Mouse (Mus musculus): Measurements from ENCODE around the gene Gm28042. TPM values are rescaled to one million over a fixed set of nuclear protein-coding genes. Genes with fewer than 3 reads are reported as not detected.

Gene Gm28042
- 1 to 10 TPM in 1 of 2 experiments, under 1 TPM in 1; 0.77 to 1.5 TPM for total RNA-seq (2021)
- long read RNA-seq, experiment 1, partial matches to known transcripts: 3 of 8 reads
- long read RNA-seq, experiment 1, other reads (novel, unspliced or antisense): 5 of 8 reads
- long read RNA-seq, experiment 2, partial matches to known transcripts: 0 of 2 reads
- long read RNA-seq, experiment 2, other reads (novel, unspliced or antisense): 2 of 2 reads

DNA sequence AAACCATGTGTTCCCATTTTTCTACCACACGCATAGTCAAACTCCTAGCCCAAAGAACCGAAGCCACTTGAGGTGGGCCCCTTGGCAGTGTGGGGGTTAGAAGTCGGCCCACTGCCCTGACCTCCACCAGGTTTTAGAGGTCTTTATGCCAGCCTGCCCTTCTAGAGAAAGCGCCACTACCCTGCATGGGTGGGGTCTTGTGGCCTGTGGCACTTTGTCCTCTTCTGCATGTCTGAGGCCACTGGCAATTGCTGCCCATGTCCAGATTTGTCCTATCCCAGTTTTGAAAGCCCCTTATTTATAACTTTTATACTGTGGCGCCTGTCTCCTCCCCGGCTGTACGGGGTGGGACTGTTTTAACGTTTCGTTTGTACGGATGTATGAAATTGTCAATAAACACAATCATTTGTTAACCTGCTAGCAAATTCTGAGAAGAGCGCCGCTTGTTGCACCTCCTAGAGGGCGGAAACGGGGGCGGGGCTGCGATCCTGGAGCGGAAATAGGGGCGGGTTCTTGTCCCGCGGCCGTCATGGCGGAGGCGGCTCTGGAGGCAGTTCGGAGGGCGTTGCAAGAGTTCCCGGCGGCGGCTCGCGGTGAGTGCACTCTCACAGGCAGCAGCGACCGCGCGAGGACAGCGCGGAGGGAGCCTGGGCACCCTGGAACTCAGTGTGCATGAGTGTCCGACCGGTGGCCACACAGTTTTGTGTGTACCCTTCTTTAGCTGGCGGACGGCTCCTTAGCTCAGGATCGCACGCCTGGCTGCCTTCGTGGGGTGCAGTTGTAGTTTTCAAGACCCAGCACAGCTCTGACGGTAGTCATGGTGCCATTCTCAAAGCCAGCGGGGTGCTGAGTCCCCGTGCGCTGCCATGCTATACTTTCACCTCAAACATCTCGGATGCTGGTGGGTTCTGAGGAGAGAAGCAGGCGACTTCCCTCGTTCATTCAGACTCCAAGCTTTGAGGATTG lies at the start of gene Gm28042, which contains the start of gene Jmjd7:
TSS of gene Gm28042 (plus strand) at position 510 of the 966 bp plus-strand sequence.
TSS of gene Jmjd7 (plus strand) at position 500 of the 966 bp plus-strand sequence.
- peak within 1 kb of the TSS; percentile 88 for H3K27ac ChIP-seq
- peak; percentile 35 for TF ChIP-seq CTCF (IDR thresholded peaks at IDR 0.05)
- H3K4me3 ChIP-seq: peak within 1 kb of the TSS; percentile 95
- intact Hi-C loops (cut with DNase I): loop anchor here (2.0 kb wide), 1 partner anchor 42 kb away; no protein-coding TSS in a partner anchor
- DNase-seq: peak; percentile 95

- Histone ChIP-seq H3K4me3 (no peak overlapping the region), H3K27ac (no peak overlapping the region)
- intact Hi-C loops (cut with DNase I): no loop called here
- no peak for TF ChIP-seq CTCF (IDR thresholded peaks at IDR 0.05)
- DNase-seq: no peak
These were observed 46.8 kb upstream of the Gm28042 start for GRCm38 (mm10) chr2:119980343-119980986.

DNA sequence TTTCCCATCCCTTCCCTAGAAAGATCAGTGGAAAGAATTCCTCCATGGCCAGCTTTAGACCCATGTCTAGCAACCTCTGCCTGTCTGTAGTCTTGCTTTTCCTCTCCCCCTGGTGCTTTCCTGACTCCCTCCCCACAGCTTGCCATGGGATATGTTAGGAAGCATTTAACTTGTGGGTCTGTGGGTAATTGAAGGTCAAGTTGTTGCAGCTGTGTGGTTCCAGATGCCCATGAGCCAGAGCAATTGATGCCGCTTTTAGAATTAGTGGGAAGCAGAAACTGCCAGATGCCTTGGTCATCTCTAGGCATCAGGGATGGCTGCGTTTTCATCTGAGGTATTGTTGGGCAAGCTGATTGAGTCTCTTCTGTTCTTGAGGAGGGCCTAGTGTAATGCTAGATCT lies 45.7 kb upstream of the Gm28042 start:
- Histone ChIP-seq H3K27ac (peak overlapping the region; percentile 24; the same call in 1 of the 2 replicates), H3K4me3 (no peak overlapping the region)
- DNase-seq: no peak
- TF ChIP-seq CTCF (IDR thresholded peaks at IDR 0.05): no peak
- intact Hi-C loops (cut with DNase I): no loop called here

DNA sequence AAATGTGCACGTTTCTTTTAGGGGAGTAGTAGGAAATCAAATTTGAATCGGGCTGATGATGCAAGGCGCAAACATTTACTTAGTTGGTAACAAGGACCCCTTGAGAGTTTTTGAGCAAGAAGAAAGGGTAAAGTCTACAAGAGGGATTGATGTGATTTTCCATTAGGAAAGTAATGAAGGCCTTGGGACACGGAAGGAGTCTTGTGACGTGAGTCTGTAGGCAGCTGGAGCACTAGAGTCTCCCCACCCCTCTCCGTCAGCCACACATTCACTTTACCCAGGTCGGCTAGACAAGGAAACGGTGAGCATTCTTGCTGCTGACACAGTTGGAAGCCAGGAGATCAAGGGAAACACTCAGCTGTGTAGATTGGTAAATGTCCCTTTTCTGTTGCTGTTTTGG lies 41.4 kb upstream of the Gm28042 start:
- intact Hi-C loops (cut with DNase I): no loop called here
- Histone ChIP-seq H3K4me3 (no peak overlapping the region), H3K27ac (no peak overlapping the region)
- DNase-seq: no peak
- TF ChIP-seq CTCF (IDR thresholded peaks at IDR 0.05): no peak

DNA sequence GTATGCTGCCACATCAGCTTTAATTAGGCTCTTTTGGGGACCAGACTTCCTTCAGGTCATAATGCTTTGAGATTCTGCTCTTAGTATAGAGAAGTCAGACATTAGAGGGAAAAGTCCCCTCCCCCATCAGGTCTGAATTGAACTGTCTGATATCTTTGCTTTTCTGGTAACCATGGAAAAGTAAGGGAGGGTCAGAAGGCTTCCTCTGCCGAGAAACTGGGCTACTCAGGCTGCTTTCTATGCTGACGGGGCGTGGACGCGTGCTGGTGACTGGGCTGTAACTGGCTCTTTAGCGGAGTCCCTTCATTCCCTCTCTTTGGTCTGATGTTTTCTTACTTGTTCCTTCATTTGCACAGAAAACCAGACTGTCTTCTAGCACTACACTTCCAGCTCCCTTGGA lies 40.9 kb upstream of the Gm28042 start:
- Histone ChIP-seq H3K27ac (no peak overlapping the region), H3K4me3 (no peak overlapping the region)
- TF ChIP-seq CTCF (IDR thresholded peaks at IDR 0.05): no peak
- intact Hi-C loops (cut with DNase I): no loop called here
- DNase-seq: no peak

DNA sequence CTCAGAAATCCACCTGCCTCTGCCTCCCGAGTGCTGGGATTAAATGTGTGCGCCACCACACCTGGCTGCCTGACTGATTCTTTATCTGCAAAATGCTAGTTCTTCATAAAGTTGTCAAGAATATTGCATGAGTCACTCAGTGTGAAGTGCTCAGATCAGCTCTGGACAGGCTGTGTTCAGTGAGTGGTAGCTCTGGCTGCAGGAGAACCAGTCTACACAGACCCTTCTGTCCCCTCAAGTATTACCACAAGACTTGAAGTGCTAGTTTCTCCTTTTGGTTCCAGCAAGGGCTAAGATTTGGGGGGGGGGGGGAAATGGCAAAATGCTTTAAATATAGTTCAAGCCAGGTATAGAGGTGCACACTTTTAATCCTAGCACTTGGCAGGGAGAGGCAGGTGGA lies 39.9 kb upstream of the Gm28042 start:
- Histone ChIP-seq H3K4me3 (no peak overlapping the region), H3K27ac (no peak overlapping the region)
- no peak for DNase-seq
- intact Hi-C loops (cut with DNase I): no loop called here
- TF ChIP-seq CTCF (IDR thresholded peaks at IDR 0.05): no peak

DNA sequence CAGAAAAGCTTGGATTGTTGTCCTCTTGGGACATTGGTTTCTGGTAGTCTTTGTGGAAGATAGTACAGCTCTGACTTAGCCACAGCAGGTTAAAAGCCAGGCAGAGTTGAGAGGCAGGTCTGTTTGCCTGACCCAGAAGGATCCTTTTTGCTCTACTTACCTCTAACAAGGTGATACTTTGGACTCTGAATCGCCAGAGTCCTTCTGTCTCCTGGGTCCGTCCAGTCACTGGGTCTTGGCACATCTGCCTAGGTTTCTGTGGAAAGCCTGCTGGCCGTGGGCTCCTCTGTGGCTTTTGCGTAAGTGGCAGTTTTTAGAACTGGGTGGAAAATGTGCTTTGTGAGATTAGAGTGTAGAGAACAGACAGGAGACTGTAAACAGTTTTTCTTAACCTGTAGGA lies 38.3 kb upstream of the Gm28042 start:
- Histone ChIP-seq H3K27ac (peak overlapping the region; percentile 48), H3K4me3 (no peak overlapping the region)
- intact Hi-C loops (cut with DNase I): no loop called here
- TF ChIP-seq CTCF (IDR thresholded peaks at IDR 0.05): no peak
- DNase-seq: no peak

- no peak for TF ChIP-seq CTCF (IDR thresholded peaks at IDR 0.05)
- no peak overlapping the region for H3K27ac ChIP-seq
- no peak for DNase-seq
- no peak overlapping the region for H3K4me3 ChIP-seq
- intact Hi-C loops (cut with DNase I): loop anchor here (2.0 kb wide), 1 partner anchor 18 kb away; the partner anchor contains the start of gene Mapkbp1
These were observed 36.4 kb upstream of the Gm28042 start for GRCm38 (mm10) chr2:119990881-119991280.

- H3K4me3 ChIP-seq: no peak overlapping the region
- intact Hi-C loops (cut with DNase I): no loop called here
- peak overlapping the region; percentile 74 for H3K27ac ChIP-seq
- TF ChIP-seq CTCF (IDR thresholded peaks at IDR 0.05): no peak
- peak; percentile 77 for DNase-seq
These were observed 34.9 kb upstream of the Gm28042 start for GRCm38 (mm10) chr2:119992349-119992748.

DNA sequence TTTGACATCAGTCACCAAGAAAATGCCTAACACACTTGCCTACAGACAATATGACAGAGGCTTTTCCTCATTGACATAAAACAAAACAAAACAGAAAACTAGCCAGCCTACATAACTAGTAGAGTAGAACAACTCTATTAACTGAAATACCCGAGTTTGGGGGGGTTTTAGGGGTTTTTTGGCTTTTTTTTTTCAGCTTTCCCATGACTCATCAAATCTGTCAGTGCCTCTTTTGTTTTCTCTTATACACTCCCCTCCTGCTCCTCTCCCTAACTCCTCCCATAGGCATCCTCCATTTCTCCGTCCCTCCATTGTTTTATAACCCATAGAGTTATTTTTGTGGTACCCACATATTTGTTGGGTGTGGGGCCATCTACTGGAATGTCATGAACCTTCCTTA lies 33.8 kb upstream of the Gm28042 start:
- TF ChIP-seq CTCF (IDR thresholded peaks at IDR 0.05): no peak
- Histone ChIP-seq H3K27ac (peak overlapping the region; percentile 21), H3K4me3 (no peak overlapping the region)
- no peak for DNase-seq
- intact Hi-C loops (cut with DNase I): no loop called here

- TF ChIP-seq CTCF (IDR thresholded peaks at IDR 0.05): no peak
These were observed 32.5 kb upstream of the Gm28042 start for GRCm38 (mm10) chr2:119994839-119995238.

DNA sequence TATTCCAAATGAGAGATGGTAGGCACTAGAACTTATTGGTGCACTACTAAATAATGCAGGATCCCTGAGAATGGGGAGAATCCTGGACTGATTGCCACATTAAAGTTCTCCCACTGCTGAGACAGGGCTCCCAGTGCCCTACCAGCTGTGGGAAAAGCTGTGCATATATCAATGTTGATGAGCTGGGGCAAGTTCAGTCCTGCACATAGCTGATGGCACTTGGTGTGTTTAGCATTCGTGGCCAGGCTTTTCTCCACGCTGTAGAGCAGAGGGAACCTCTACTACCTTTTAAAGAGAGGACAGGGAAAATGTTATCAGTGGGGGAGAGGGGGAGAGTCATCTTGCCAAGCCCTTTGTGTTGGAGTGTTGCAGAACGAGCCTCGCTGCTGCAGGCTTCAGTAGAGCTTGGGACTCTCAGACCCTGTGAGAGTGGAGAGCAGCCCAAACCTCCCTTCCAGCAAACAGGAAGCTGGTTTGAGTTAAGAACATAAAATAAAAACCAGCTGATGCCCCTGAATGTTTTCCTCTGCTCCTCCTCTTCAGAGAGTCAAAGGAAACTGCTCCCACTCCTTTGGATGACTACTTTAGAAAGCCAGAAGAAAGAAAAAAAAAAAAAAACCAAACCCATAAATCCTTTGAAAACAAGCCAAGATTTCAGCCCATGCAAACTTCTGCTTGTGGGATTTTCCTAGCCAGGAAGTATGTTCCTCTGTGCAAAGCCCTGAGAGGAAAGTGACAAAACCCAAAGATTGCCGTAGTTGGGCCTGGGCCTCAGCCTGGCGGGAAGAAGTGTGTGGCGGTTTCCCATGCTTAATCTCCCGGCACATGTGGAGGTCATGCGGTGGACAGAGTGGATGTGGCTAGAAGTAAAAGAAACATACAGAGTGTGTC lies 31.7 kb upstream of the Gm28042 start:
- H3K27ac ChIP-seq: peak overlapping the region; percentile 76
- intact Hi-C loops (cut with DNase I): no loop called here
- DNase-seq: no peak
- no peak for TF ChIP-seq CTCF (IDR thresholded peaks at IDR 0.05)
- H3K4me3 ChIP-seq: no peak overlapping the region

More at GRCm38 (mm10) chr2:119994839-119995238, 32.5 kb upstream of the Gm28042 start:
- intact Hi-C loops (cut with DNase I): no loop called here
- Histone ChIP-seq H3K27ac (peak overlapping the region; percentile 76), H3K4me3 (no peak overlapping the region)
- no peak for DNase-seq

Measured in gastrocnemius, adult 2 months (tissue).